Mouse (Mus musculus): Measurements from ENCODE around the gene Galnt6. TPM values are rescaled to one million over a fixed set of nuclear protein-coding genes. Genes with fewer than 3 reads are reported as not detected.

Galnt6 gene
- polyA plus RNA-seq, 1 experiment from 2014 or later, result 3.0 TPM

DNA sequence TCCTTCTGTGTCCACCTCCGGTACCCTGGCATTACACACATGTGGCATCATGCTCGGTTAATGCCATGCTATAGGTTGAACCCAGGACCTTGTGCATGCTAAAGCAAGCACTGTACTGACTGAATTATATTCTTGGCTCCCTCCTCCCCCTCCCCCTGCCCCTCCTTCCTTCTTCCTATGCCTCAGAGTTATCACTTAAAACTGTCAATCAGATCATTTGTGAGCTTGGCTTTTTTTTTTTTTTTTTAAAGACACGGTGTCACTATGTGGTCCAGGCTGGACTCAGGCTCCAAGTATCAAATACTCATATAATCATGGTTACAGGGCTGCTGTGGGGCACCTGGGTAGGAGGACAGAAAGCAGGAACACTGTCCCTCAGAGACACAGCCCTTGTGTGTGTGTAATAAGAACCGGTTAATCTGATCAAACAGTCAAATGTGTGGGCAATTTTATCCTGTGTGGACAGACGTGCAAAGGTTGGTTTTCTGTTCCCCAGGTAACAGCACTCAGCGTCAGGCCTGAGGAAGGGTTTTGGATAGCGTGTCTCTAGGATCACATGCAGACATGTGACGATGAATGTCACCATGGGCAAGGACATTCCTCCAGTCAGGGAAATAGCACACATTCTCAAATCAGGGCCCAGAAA, 20.6 kb downstream of the Galnt6 start:
- no peak overlapping the region for H3K27ac ChIP-seq (ENCODE audit: low read length)
- H3K9me3 ChIP-seq (ENCODE audit: control insufficient read depth, low read depth, low read length), result no peaks in the 10 kb centered on the region
- no peak overlapping the region for H3K4me2 ChIP-seq (replicated peaks; ENCODE audit: low read depth, low read length)
- peaks cover 6% of the 10 kb centered on the region; the same call in 1 of the 2 replicates for H3K4me1 ChIP-seq (ENCODE audit: control insufficient read depth, insufficient read depth, low read length)
- 74% methylated on average over 8 of the region's 8 CpGs for WGBS
- H3K27me3 ChIP-seq (ENCODE audit: control insufficient read depth, insufficient read depth, low read length), result no peaks in the 10 kb centered on the region
- no peak overlapping the region for H3K9ac ChIP-seq (replicated peaks; ENCODE audit: low read depth, low read length)
- no peak for ATAC-seq (ENCODE audit: insufficient number of reproducible peaks, insufficient read depth, low FRiP score, low read depth)
- no peak overlapping the region for H3K4me3 ChIP-seq (ENCODE audit: low read depth, low read length)
- H3K36me3 ChIP-seq (ENCODE audit: control insufficient read depth, insufficient read depth, low read length), result no peaks in the 10 kb centered on the region

DNA sequence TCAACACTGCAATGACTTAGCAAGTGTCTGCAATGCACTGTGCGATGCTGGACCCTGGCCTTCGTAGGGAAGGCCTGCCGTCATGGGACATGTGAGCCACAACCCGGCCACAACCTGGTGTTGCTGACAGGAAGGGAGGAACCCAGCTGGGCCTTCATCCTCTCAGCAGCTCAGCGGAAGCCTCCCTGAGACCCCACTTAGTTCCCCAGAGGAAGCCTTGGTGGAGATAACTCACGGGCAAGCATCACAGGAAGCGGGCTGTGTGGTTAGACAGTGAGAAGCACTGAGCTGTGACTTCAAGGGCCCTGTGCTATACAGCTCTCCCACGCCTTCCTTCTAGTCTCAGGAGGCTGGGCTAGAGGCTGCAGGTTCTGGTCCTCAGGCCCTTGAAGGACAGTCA, 22.9 kb downstream of the Galnt6 start:
- Histone ChIP-seq H3K4me3 (ENCODE audit: low read depth, low read length) (no peak overlapping the region), H3K4me1 (ENCODE audit: control insufficient read depth, insufficient read depth, low read length) (peaks cover 6% of the 10 kb centered on the region; the same call in 1 of the 2 replicates), H3K4me2 (replicated peaks; ENCODE audit: low read depth, low read length) (no peak overlapping the region), H3K36me3 (ENCODE audit: control insufficient read depth, insufficient read depth, low read length) (no peaks in the 10 kb centered on the region), H3K27ac (ENCODE audit: low read length) (no peak overlapping the region), H3K9ac (replicated peaks; ENCODE audit: low read depth, low read length) (no peak overlapping the region), H3K27me3 (ENCODE audit: control insufficient read depth, insufficient read depth, low read length) (no peaks in the 10 kb centered on the region), H3K9me3 (ENCODE audit: control insufficient read depth, low read depth, low read length) (no peaks in the 10 kb centered on the region)
- 75% methylated on average over 8 of the region's 8 CpGs for WGBS
- ATAC-seq (ENCODE audit: insufficient number of reproducible peaks, insufficient read depth, low FRiP score, low read depth), result no peak

DNA sequence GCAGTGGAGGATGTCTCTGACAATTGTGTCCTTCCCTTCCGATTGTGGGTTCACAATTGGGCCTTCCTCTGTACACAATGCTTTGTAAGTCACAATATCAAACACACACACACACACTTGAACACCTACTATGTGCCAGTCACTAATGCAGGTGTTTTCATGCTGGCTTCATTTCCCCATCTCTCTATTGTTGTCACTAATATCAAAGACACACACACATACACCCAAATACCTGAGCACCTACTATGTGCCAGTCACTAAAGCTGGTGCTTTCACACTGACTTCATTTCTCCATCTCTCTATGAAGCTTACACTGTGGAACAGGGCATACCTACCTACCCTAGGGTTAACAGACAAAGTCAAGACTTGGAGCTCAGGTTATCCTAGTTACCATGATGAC, 23.8 kb downstream of the Galnt6 start:
- no peaks in the 10 kb centered on the region for H3K27me3 ChIP-seq (ENCODE audit: control insufficient read depth, insufficient read depth, low read length)
- H3K9me3 ChIP-seq (ENCODE audit: control insufficient read depth, low read depth, low read length), result no peaks in the 10 kb centered on the region
- H3K36me3 ChIP-seq (ENCODE audit: control insufficient read depth, insufficient read depth, low read length), result no peaks in the 10 kb centered on the region
- H3K4me3 ChIP-seq (ENCODE audit: low read depth, low read length), result no peak overlapping the region
- no peak overlapping the region for H3K4me2 ChIP-seq (replicated peaks; ENCODE audit: low read depth, low read length)
- H3K4me1 ChIP-seq (ENCODE audit: control insufficient read depth, insufficient read depth, low read length), result peaks cover 6% of the 10 kb centered on the region; the same call in 1 of the 2 replicates
- ATAC-seq (ENCODE audit: insufficient number of reproducible peaks, insufficient read depth, low FRiP score, low read depth), result no peak
- no peak overlapping the region for H3K9ac ChIP-seq (replicated peaks; ENCODE audit: low read depth, low read length)
- H3K27ac ChIP-seq (ENCODE audit: low read length), result no peak overlapping the region
- WGBS, result 91% methylated on average over 1 of the region's 1 CpGs

- WGBS, result 8% methylated on average over 17 of the region's 17 CpGs
- peak; percentile 37; the same call in 1 of the 2 replicates for ATAC-seq (ENCODE audit: insufficient number of reproducible peaks, insufficient read depth, low FRiP score, low read depth)
- H3K27ac ChIP-seq (ENCODE audit: low read length), result no peak overlapping the region
- no peak overlapping the region for H3K4me3 ChIP-seq (ENCODE audit: low read depth, low read length)
- no peaks in the 10 kb centered on the region for H3K9me3 ChIP-seq (ENCODE audit: control insufficient read depth, low read depth, low read length)
- H3K36me3 ChIP-seq (ENCODE audit: control insufficient read depth, insufficient read depth, low read length), result no peaks in the 10 kb centered on the region
- no peaks in the 10 kb centered on the region for H3K27me3 ChIP-seq (ENCODE audit: control insufficient read depth, insufficient read depth, low read length)
- H3K4me2 ChIP-seq (replicated peaks; ENCODE audit: low read depth, low read length), result peak overlapping the region; percentile 27; the same call in 1 of the 2 replicates
- 0 out of 2 replicates have a peak overlapping the region, but pooled peaks have one; percentile 14 for H3K9ac ChIP-seq (replicated peaks; ENCODE audit: low read depth, low read length)
- peaks cover 6% of the 10 kb centered on the region; the same call in 1 of the 2 replicates for H3K4me1 ChIP-seq (ENCODE audit: control insufficient read depth, insufficient read depth, low read length)
Measured at GRCm38 (mm10) chr15:100703913-100704312, 25.3 kb downstream of the Galnt6 start.

DNA sequence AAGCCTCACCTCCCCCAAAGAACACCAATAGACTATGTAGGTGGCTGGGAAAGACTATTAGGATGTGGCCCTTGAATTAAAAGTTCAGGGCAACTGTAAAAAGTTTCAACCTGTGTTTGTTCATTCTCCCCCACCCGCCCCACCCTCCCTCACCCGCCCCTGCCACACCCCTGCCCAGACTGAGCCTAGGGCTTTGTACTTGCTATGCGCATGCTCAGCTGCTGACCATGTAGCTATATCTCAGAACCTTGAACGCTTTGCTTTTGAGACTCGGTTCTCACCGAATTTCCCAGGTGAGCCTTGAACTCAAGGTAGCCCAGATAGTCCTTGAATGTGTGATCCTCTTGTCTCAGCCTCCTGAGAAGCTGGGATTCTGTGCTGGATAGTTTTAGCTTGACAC, 27.3 kb downstream of the Galnt6 start:
- no peaks in the 10 kb centered on the region for H3K36me3 ChIP-seq (ENCODE audit: control insufficient read depth, insufficient read depth, low read length)
- peaks cover 6% of the 10 kb centered on the region; the same call in 1 of the 2 replicates for H3K4me1 ChIP-seq (ENCODE audit: control insufficient read depth, insufficient read depth, low read length)
- no peak overlapping the region for H3K27ac ChIP-seq (ENCODE audit: low read length)
- no peaks in the 10 kb centered on the region for H3K9me3 ChIP-seq (ENCODE audit: control insufficient read depth, low read depth, low read length)
- no peak overlapping the region for H3K4me2 ChIP-seq (replicated peaks; ENCODE audit: low read depth, low read length)
- H3K4me3 ChIP-seq (ENCODE audit: low read depth, low read length), result no peak overlapping the region
- H3K27me3 ChIP-seq (ENCODE audit: control insufficient read depth, insufficient read depth, low read length), result no peaks in the 10 kb centered on the region
- no peak overlapping the region for H3K9ac ChIP-seq (replicated peaks; ENCODE audit: low read depth, low read length)
- ATAC-seq (ENCODE audit: insufficient number of reproducible peaks, insufficient read depth, low FRiP score, low read depth), result no peak
- 62% methylated on average over 6 of the region's 6 CpGs for WGBS

DNA sequence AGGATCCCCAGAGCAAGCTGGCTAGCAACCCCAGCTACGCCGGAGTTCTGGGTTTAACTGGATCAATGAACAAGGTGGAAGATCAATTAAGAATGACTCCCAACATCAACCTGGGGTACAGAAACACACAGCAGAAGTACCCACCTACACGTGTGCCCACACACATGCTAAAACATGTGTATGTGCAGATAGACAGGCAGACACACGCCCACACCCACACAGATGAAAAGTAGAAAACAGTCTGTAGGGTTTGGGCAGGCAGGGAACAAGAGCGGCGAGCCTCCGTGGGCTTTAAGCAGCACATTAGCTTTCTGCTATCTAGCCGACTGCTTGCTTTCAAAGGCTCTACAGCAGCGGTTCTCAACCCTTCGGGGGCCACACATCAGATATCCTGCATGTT, 28.1 kb downstream of the Galnt6 start:
- Histone ChIP-seq H3K9ac (replicated peaks; ENCODE audit: low read depth, low read length) (no peak overlapping the region), H3K4me2 (replicated peaks; ENCODE audit: low read depth, low read length) (no peak overlapping the region), H3K4me1 (ENCODE audit: control insufficient read depth, insufficient read depth, low read length) (peaks cover 6% of the 10 kb centered on the region; the same call in 1 of the 2 replicates), H3K4me3 (ENCODE audit: low read depth, low read length) (no peak overlapping the region), H3K27me3 (ENCODE audit: control insufficient read depth, insufficient read depth, low read length) (no peaks in the 10 kb centered on the region), H3K9me3 (ENCODE audit: control insufficient read depth, low read depth, low read length) (no peaks in the 10 kb centered on the region), H3K36me3 (ENCODE audit: control insufficient read depth, insufficient read depth, low read length) (no peaks in the 10 kb centered on the region), H3K27ac (ENCODE audit: low read length) (no peak overlapping the region)
- 66% methylated on average over 10 of the region's 10 CpGs for WGBS
- no peak for ATAC-seq (ENCODE audit: insufficient number of reproducible peaks, insufficient read depth, low FRiP score, low read depth)

GRCm38 (mm10) chr15:100700424-100700823, 28.8 kb downstream of the Galnt6 start:
- no peak overlapping the region for H3K4me3 ChIP-seq (ENCODE audit: low read depth, low read length)
- no peak overlapping the region for H3K9ac ChIP-seq (replicated peaks; ENCODE audit: low read depth, low read length)
- H3K4me1 ChIP-seq (ENCODE audit: control insufficient read depth, insufficient read depth, low read length), result peaks cover 6% of the 10 kb centered on the region; the same call in 1 of the 2 replicates
- H3K36me3 ChIP-seq (ENCODE audit: control insufficient read depth, insufficient read depth, low read length), result no peaks in the 10 kb centered on the region
- H3K4me2 ChIP-seq (replicated peaks; ENCODE audit: low read depth, low read length), result no peak overlapping the region
- H3K9me3 ChIP-seq (ENCODE audit: control insufficient read depth, low read depth, low read length), result no peaks in the 10 kb centered on the region
- H3K27me3 ChIP-seq (ENCODE audit: control insufficient read depth, insufficient read depth, low read length), result no peaks in the 10 kb centered on the region
- 70% methylated on average over 5 of the region's 5 CpGs for WGBS
- no peak for ATAC-seq (ENCODE audit: insufficient number of reproducible peaks, insufficient read depth, low FRiP score, low read depth)
- no peak overlapping the region for H3K27ac ChIP-seq (ENCODE audit: low read length)

- H3K9ac ChIP-seq (replicated peaks; ENCODE audit: low read depth, low read length), result no peak overlapping the region
- no peaks in the 10 kb centered on the region for H3K9me3 ChIP-seq (ENCODE audit: control insufficient read depth, low read depth, low read length)
- peaks cover 6% of the 10 kb centered on the region; the same call in 1 of the 2 replicates for H3K4me1 ChIP-seq (ENCODE audit: control insufficient read depth, insufficient read depth, low read length)
- WGBS, result 64% methylated on average over 6 of the region's 6 CpGs
- H3K4me3 ChIP-seq (ENCODE audit: low read depth, low read length), result no peak overlapping the region
- no peaks in the 10 kb centered on the region for H3K36me3 ChIP-seq (ENCODE audit: control insufficient read depth, insufficient read depth, low read length)
- H3K27me3 ChIP-seq (ENCODE audit: control insufficient read depth, insufficient read depth, low read length), result no peaks in the 10 kb centered on the region
- H3K27ac ChIP-seq (ENCODE audit: low read length), result no peak overlapping the region
- H3K4me2 ChIP-seq (replicated peaks; ENCODE audit: low read depth, low read length), result no peak overlapping the region
- ATAC-seq (ENCODE audit: insufficient number of reproducible peaks, insufficient read depth, low FRiP score, low read depth), result no peak
Measured at GRCm38 (mm10) chr15:100699386-100699785, 29.8 kb downstream of the Galnt6 start.

DNA sequence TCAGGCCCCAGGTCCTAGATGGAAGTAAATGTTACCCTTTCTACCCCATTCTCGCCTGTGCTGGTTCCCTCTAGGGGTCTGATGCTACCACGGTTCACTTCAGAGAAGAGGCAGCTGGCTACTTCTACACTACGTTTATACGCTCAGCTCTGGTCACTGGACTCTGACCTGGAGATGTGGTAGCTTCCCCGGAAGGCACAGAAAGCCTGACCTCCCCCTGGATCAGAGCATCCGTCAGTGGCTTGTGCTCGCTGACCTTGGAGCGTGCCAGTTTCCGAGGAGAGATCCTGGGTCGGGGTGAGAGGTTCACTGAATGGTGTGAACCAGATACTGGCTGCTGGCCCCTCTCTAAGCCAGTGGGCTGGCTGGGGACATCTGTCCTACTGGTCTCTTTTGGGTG, 31.1 kb downstream of the Galnt6 start:
- no peak overlapping the region for H3K4me3 ChIP-seq (ENCODE audit: low read depth, low read length)
- H3K4me2 ChIP-seq (replicated peaks; ENCODE audit: low read depth, low read length), result no peak overlapping the region
- no peak for ATAC-seq (ENCODE audit: insufficient number of reproducible peaks, insufficient read depth, low FRiP score, low read depth)
- no peaks in the 10 kb centered on the region for H3K27me3 ChIP-seq (ENCODE audit: control insufficient read depth, insufficient read depth, low read length)
- WGBS, result 65% methylated on average over 10 of the region's 10 CpGs
- H3K9ac ChIP-seq (replicated peaks; ENCODE audit: low read depth, low read length), result no peak overlapping the region
- no peak overlapping the region for H3K27ac ChIP-seq (ENCODE audit: low read length)
- no peaks in the 10 kb centered on the region for H3K9me3 ChIP-seq (ENCODE audit: control insufficient read depth, low read depth, low read length)
- no peaks in the 10 kb centered on the region for H3K36me3 ChIP-seq (ENCODE audit: control insufficient read depth, insufficient read depth, low read length)
- no peaks in the 10 kb centered on the region for H3K4me1 ChIP-seq (ENCODE audit: control insufficient read depth, insufficient read depth, low read length)
